ENCODE assay signal across 25 mouse cellular contexts in genomic region chr13:34211261-34211775, GRCm38 (mm10). TPM values are rescaled to one million over a fixed set of nuclear protein-coding genes. Genes with fewer than 3 reads are reported as not detected.
DNase-seq lines count a peak whose midpoint lies in the region; ATAC-seq lines count a peak whose summit lies in the region.
"Had no signal": no experiment of that assay in that cellular context is flagged by ENCODE, and none has a peak within 500 bp of the region (broad histone marks: within the 10 kb centered on the region; RNA-seq: fewer than 3 reads in every experiment).

No protein-coding gene starts in this region.

- ATAC-seq in CD4-positive, CD25-positive, alpha-beta regulatory T cell, adult 4 months: no peak
- ATAC-seq: forebrain, embryonic 14.5 days; forebrain, postnatal 0 days; hindbrain, postnatal 0 days; inflammation-experienced regulatory T-cells, adult 6 months; intestine, embryonic 16.5 days; Patski had no signal

- DNase-seq in cerebellum, postnatal 14 days: peak; percentile 45 to 46
- no peak for DNase-seq in cerebellum, postnatal 4 days (ENCODE audit: low spot score in 2 of 2)
- DNase-seq in 3134 (ENCODE audit: extremely low read depth, insufficient read length, low spot score) (peak; percentile 29), 416B (ENCODE audit: low read depth) (peak; percentile 45)
- DNase-seq in brain, adult 2 months (ENCODE audit: low read depth, low spot score): peak; percentile 47
- no peak for DNase-seq in testis, postnatal 14 days (ENCODE audit: low spot score)
- DNase-seq: adrenal gland, postnatal 10 days; adrenal gland, postnatal 36 days; B cell, adult 2 months; cerebellum, adult 11 months; cerebellum, adult 2 months; cerebellum, adult 9-11 months; embryo, embryonic 11 days; forebrain, postnatal 0 days; gastrocnemius, postnatal 25 days; heart, adult 2 months; heart, postnatal 14 days; heart, postnatal 4 days; kidney, adult 18-20 months had no signal

RNA-seq across cellular contexts. Expression of gene Psmg4, which starts 48.6 kb away (rescaled TPM):
- 10 to 100 TPM; 36.0 to 41.4 TPM for polyA plus RNA-seq in CD4-positive, CD25-positive, alpha-beta regulatory T cell, adult 4 months (2017; shearing (Covaris generic))

Comparison
In these comparisons a context has a peak if more than half of its experiments do, and no peak if none do; other contexts are left out.
1. DNase-seq: peak in cerebellum, postnatal 14 days (2 of 2), 3134 (single experiment), 416B (single experiment) and brain, adult 2 months (single experiment); none in cerebellum, postnatal 4 days (0 of 2) and testis, postnatal 14 days (single experiment).